Mouse (Mus musculus) limb, embryonic 11.5 days (tissue): Measurements from ENCODE around the gene Agpat3. TPM values are rescaled to one million over a fixed set of nuclear protein-coding genes. Genes with fewer than 3 reads are reported as not detected.
A peak's percentile ranks its signal among the peaks of the same experiment; 100 is the strongest.

ENCODE experiments used
- ATAC-seq: fragments of 200-750 bp; cut with Nextera tagmentation; 2 replicates; pipeline ENCODE4 v1.8.0; 2017; ENCODE audit warnings: low read depth; ENCODE audit not compliant: insufficient number of reproducible peaks, low FRiP score, low TSS enrichment
- DNase-seq: peaks from one replicate; pipeline ENCODE4 v3.0.0-alpha.2; 2015; ENCODE audit warnings: low spot score
- H3K27ac ChIP-seq: fragments of 300-500 bp; sonication (generic); replicated peaks from 2 replicates; pipeline ENCODE4 v1.5.1; 2014; ENCODE audit warnings: low read depth, mild to moderate bottlenecking, low read length
- H3K27me3 ChIP-seq: fragments of 300-500 bp; sonication (generic); 2 replicates; pipeline ENCODE4 v1.6.1; 2014; ENCODE audit warnings: mild to moderate bottlenecking, low read length, mixed read lengths; ENCODE audit not compliant: control insufficient read depth, insufficient read depth
- H3K36me3 ChIP-seq: fragments of 300-500 bp; sonication (generic); 2 replicates; pipeline ENCODE4 v1.6.1; 2014; ENCODE audit warnings: mild to moderate bottlenecking, low read length, moderate library complexity, mixed read lengths; ENCODE audit not compliant: control insufficient read depth, insufficient read depth
- H3K4me1 ChIP-seq: fragments of 300-500 bp; sonication (generic); 2 replicates; pipeline ENCODE4 v1.6.1; 2014; ENCODE audit warnings: low read length, mixed read lengths; ENCODE audit not compliant: control insufficient read depth, insufficient read depth
- H3K4me2 ChIP-seq: fragments of 300-500 bp; sonication (generic); 2 replicates; pipeline ENCODE4 v1.6.1; 2014; ENCODE audit warnings: low read depth, mild to moderate bottlenecking, moderate library complexity; ENCODE audit not compliant: severe bottlenecking
- H3K4me3 ChIP-seq: fragments of 300-500 bp; sonication (generic); 2 replicates; pipeline ENCODE4 v1.5.1; 2014; ENCODE audit warnings: low read depth, low read length
- H3K9ac ChIP-seq: fragments of 300-500 bp; sonication (generic); 2 replicates; pipeline ENCODE4 v1.6.1; 2014; ENCODE audit warnings: mild to moderate bottlenecking, low read length
- H3K9me3 ChIP-seq: fragments of 300-500 bp; sonication (generic); 2 replicates; pipeline ENCODE4 v1.6.1; 2016; ENCODE audit warnings: low read length; ENCODE audit not compliant: control insufficient read depth
- WGBS: fragments of 180-500 bp; shearing (Covaris S2); extraction: QIAGEN DNeasy Blood & Tissue Kit; methylation state at CpG from one replicate; pipeline ENCODE4 v1.1.7; 2014; 5-methylcytosine and 5-hydroxymethylcytosine counted together
- polyA plus RNA-seq: library from polyadenylated mRNA; unstranded; fragments of >200 nt; fragmentation: Nextera tagmentation; extraction: Ambion mirVana; gene quantifications from 2 replicates; pipeline ENCODE4 v1.2.1, GENCODE M21; 2014

The Agpat3 gene
- polyA plus RNA-seq, 1 experiment from 2014 or later: 38.0 TPM

- peak; percentile 83 for DNase-seq
- no peaks in the 10 kb centered on the region for H3K36me3 ChIP-seq
- peak within 1 kb of the TSS; percentile 76 for H3K9ac ChIP-seq
- peaks cover 6% of the 10 kb centered on the region; the same call in 1 of the 2 replicates for H3K4me1 ChIP-seq
- no peaks in the 10 kb centered on the region for H3K9me3 ChIP-seq
- WGBS: under 1% methylated on average over 52 of the region's 74 CpGs
- peak within 1 kb of the TSS; percentile 96 for H3K4me2 ChIP-seq
- peak within 1 kb of the TSS; percentile 91 for H3K4me3 ChIP-seq
- no peak within 1 kb of the TSS for H3K27ac ChIP-seq
- H3K27me3 ChIP-seq: no peaks in the 10 kb centered on the region
- peak; percentile 92 for ATAC-seq
These were observed 107.7 kb downstream of the Agpat3 start, which contains the start of gene Trappc10 for GRCm38 (mm10) chr10:78244438-78245224. Gene Trappc10, minus strand, starts transcription at chr10:78244641.

- peak overlapping the region; percentile 76 for H3K9ac ChIP-seq
- H3K4me1 ChIP-seq: peaks cover 6% of the 10 kb centered on the region; the same call in 1 of the 2 replicates
- peak overlapping the region; percentile 91 for H3K4me3 ChIP-seq
- no peaks in the 10 kb centered on the region for H3K9me3 ChIP-seq
- ATAC-seq: peak; percentile 55
- no peak for DNase-seq
- under 1% methylated on average over 27 of the region's 33 CpGs for WGBS
- H3K36me3 ChIP-seq: no peaks in the 10 kb centered on the region
- H3K27me3 ChIP-seq: no peaks in the 10 kb centered on the region
- H3K4me2 ChIP-seq: peak overlapping the region; percentile 96
- no peak overlapping the region for H3K27ac ChIP-seq
These were observed 108.2 kb downstream of the Agpat3 start for GRCm38 (mm10) chr10:78244058-78244437.

- no peaks in the 10 kb centered on the region for H3K36me3 ChIP-seq
- no peak overlapping the region for H3K27ac ChIP-seq
- no peak for DNase-seq
- no peaks in the 10 kb centered on the region for H3K27me3 ChIP-seq
- no peaks in the 10 kb centered on the region for H3K9me3 ChIP-seq
- H3K4me3 ChIP-seq: no peak overlapping the region
- no peak overlapping the region for H3K9ac ChIP-seq
- 94% methylated on average over 6 of the region's 6 CpGs for WGBS
- H3K4me2 ChIP-seq: no peak overlapping the region
- no peak for ATAC-seq
- peaks cover 6% of the 10 kb centered on the region; the same call in 1 of the 2 replicates for H3K4me1 ChIP-seq
These were observed 113.4 kb downstream of the Agpat3 start for GRCm38 (mm10) chr10:78238926-78239325.

GRCm38 (mm10) chr10:78238297-78238696, 114.0 kb downstream of the Agpat3 start:
- 88% methylated on average over 5 of the region's 5 CpGs for WGBS
- Histone ChIP-seq H3K27me3 (no peaks in the 10 kb centered on the region), H3K36me3 (no peaks in the 10 kb centered on the region), H3K4me3 (no peak overlapping the region), H3K27ac (no peak overlapping the region), H3K4me1 (peaks cover 2% of the 10 kb centered on the region; the same call in 1 of the 2 replicates), H3K9ac (no peak overlapping the region), H3K9me3 (no peaks in the 10 kb centered on the region), H3K4me2 (no peak overlapping the region)
- ATAC-seq: no peak
- no peak for DNase-seq

- 93% methylated on average over 6 of the region's 6 CpGs for WGBS
- no peak for ATAC-seq
These were observed 114.5 kb downstream of the Agpat3 start for GRCm38 (mm10) chr10:78237809-78238208.

GRCm38 (mm10) chr10:78236885-78237629, 115.2 kb downstream of the Agpat3 start:
- 74% methylated on average over 8 of the region's 8 CpGs for WGBS
- H3K4me2 ChIP-seq: no peak overlapping the region
- H3K4me3 ChIP-seq: no peak overlapping the region
- no peaks in the 10 kb centered on the region for H3K36me3 ChIP-seq
- no peaks in the 10 kb centered on the region for H3K9me3 ChIP-seq
- H3K4me1 ChIP-seq: no peaks in the 10 kb centered on the region
- ATAC-seq: no peak
- DNase-seq: no peak
- H3K27ac ChIP-seq: no peak overlapping the region
- H3K27me3 ChIP-seq: no peaks in the 10 kb centered on the region
- no peak overlapping the region for H3K9ac ChIP-seq

More at GRCm38 (mm10) chr10:78237809-78238208, 114.5 kb downstream of the Agpat3 start:
- Histone ChIP-seq H3K4me2 (no peak overlapping the region), H3K4me3 (no peak overlapping the region), H3K9me3 (no peaks in the 10 kb centered on the region), H3K27me3 (no peaks in the 10 kb centered on the region), H3K4me1 (no peaks in the 10 kb centered on the region), H3K36me3 (no peaks in the 10 kb centered on the region), H3K27ac (no peak overlapping the region), H3K9ac (no peak overlapping the region)
- no peak for DNase-seq

- no peak overlapping the region for H3K4me2 ChIP-seq
- DNase-seq (no peak), ATAC-seq (no peak)
- H3K27me3 ChIP-seq: no peaks in the 10 kb centered on the region
- no peaks in the 10 kb centered on the region for H3K36me3 ChIP-seq
- 91% methylated on average over 6 of the region's 6 CpGs for WGBS
- no peaks in the 10 kb centered on the region for H3K4me1 ChIP-seq
- H3K27ac ChIP-seq: no peak overlapping the region
- H3K4me3 ChIP-seq: no peak overlapping the region
- no peaks in the 10 kb centered on the region for H3K9me3 ChIP-seq
- H3K9ac ChIP-seq: no peak overlapping the region
These were observed 118.5 kb downstream of the Agpat3 start for GRCm38 (mm10) chr10:78233756-78234155.

- 92% methylated on average over 5 of the region's 5 CpGs for WGBS
- no peaks in the 10 kb centered on the region for H3K27me3 ChIP-seq
- no peaks in the 10 kb centered on the region for H3K4me1 ChIP-seq
- no peak overlapping the region for H3K4me2 ChIP-seq
- H3K9me3 ChIP-seq: no peaks in the 10 kb centered on the region
- H3K36me3 ChIP-seq: no peaks in the 10 kb centered on the region
- DNase-seq (no peak), ATAC-seq (no peak)
- no peak overlapping the region for H3K27ac ChIP-seq
- H3K4me3 ChIP-seq: no peak overlapping the region
- no peak overlapping the region for H3K9ac ChIP-seq
These were observed 119.1 kb downstream of the Agpat3 start for GRCm38 (mm10) chr10:78233161-78233560.
